Mouse (Mus musculus): Measurements from ENCODE around the gene Arl4a. TPM values are rescaled to one million over a fixed set of nuclear protein-coding genes. Genes with fewer than 3 reads are reported as not detected.

Gene Arl4a
- polyA plus RNA-seq, 1 experiment from 2014 or later = 75.4 TPM

GRCm38 (mm10) chr12:39976426-39976825, 61.4 kb downstream of the Arl4a start:
- peaks cover 16% of the 10 kb centered on the region for H3K4me1 ChIP-seq (ENCODE audit: control insufficient read depth, insufficient read depth, low read length)
- H3K27me3 ChIP-seq (replicated peaks; ENCODE audit: control insufficient read depth, insufficient read depth, low read length) = no peaks in the 10 kb centered on the region
- H3K4me2 ChIP-seq (ENCODE audit: low read depth, low read length) = no peak overlapping the region
- no peak for ATAC-seq
- no peak overlapping the region for H3K4me3 ChIP-seq (ENCODE audit: low read length)
- no peak overlapping the region for H3K27ac ChIP-seq (ENCODE audit: low read length)
- 88% methylated on average over 2 of the region's 2 CpGs for WGBS
- no peaks in the 10 kb centered on the region for H3K9me3 ChIP-seq (ENCODE audit: control insufficient read depth, low read length)
- H3K36me3 ChIP-seq (ENCODE audit: control insufficient read depth, insufficient read depth, low read length) = no peaks in the 10 kb centered on the region
- H3K9ac ChIP-seq (ENCODE audit: low read depth, low read length) = no peak overlapping the region

- no peaks in the 10 kb centered on the region for H3K36me3 ChIP-seq (ENCODE audit: control insufficient read depth, insufficient read depth, low read length)
- H3K4me3 ChIP-seq (ENCODE audit: low read length) = no peak overlapping the region
- no peak overlapping the region for H3K9ac ChIP-seq (ENCODE audit: low read depth, low read length)
- no peak overlapping the region for H3K27ac ChIP-seq (ENCODE audit: low read length)
- ATAC-seq = no peak
- H3K27me3 ChIP-seq (replicated peaks; ENCODE audit: control insufficient read depth, insufficient read depth, low read length) = no peaks in the 10 kb centered on the region
- 50% methylated on average over 9 of the region's 9 CpGs for WGBS
- H3K4me1 ChIP-seq (ENCODE audit: control insufficient read depth, insufficient read depth, low read length) = peaks cover 18% of the 10 kb centered on the region
- H3K9me3 ChIP-seq (ENCODE audit: control insufficient read depth, low read length) = no peaks in the 10 kb centered on the region
- no peak overlapping the region for H3K4me2 ChIP-seq (ENCODE audit: low read depth, low read length)
These were observed 61.9 kb downstream of the Arl4a start for GRCm38 (mm10) chr12:39975829-39976340.

GRCm38 (mm10) chr12:39974977-39975583, 62.7 kb downstream of the Arl4a start:
- WGBS = 28% methylated on average over 4 of the region's 4 CpGs
- H3K27ac ChIP-seq (ENCODE audit: low read length) = peak overlapping the region; percentile 80

GRCm38 (mm10) chr12:39974273-39974672, 63.6 kb downstream of the Arl4a start:
- Histone ChIP-seq H3K9me3 (ENCODE audit: control insufficient read depth, low read length) (no peaks in the 10 kb centered on the region), H3K27ac (ENCODE audit: low read length) (peak overlapping the region; percentile 10), H3K36me3 (ENCODE audit: control insufficient read depth, insufficient read depth, low read length) (no peaks in the 10 kb centered on the region), H3K9ac (ENCODE audit: low read depth, low read length) (no peak overlapping the region), H3K4me2 (ENCODE audit: low read depth, low read length) (no peak overlapping the region), H3K4me3 (ENCODE audit: low read length) (no peak overlapping the region), H3K4me1 (ENCODE audit: control insufficient read depth, insufficient read depth, low read length) (peaks cover 23% of the 10 kb centered on the region), H3K27me3 (replicated peaks; ENCODE audit: control insufficient read depth, insufficient read depth, low read length) (no peaks in the 10 kb centered on the region)
- 83% methylated on average over 1 of the region's 1 CpGs for WGBS
- ATAC-seq = no peak

More at GRCm38 (mm10) chr12:39974977-39975583, 62.7 kb downstream of the Arl4a start:
- no peaks in the 10 kb centered on the region for H3K27me3 ChIP-seq (replicated peaks; ENCODE audit: control insufficient read depth, insufficient read depth, low read length)
- no peaks in the 10 kb centered on the region for H3K36me3 ChIP-seq (ENCODE audit: control insufficient read depth, insufficient read depth, low read length)
- H3K9me3 ChIP-seq (ENCODE audit: control insufficient read depth, low read length) = no peaks in the 10 kb centered on the region
- H3K4me1 ChIP-seq (ENCODE audit: control insufficient read depth, insufficient read depth, low read length) = peaks cover 23% of the 10 kb centered on the region
- no peak overlapping the region for H3K4me3 ChIP-seq (ENCODE audit: low read length)
- peak overlapping the region; percentile 40; the same call in 1 of the 2 replicates for H3K4me2 ChIP-seq (ENCODE audit: low read depth, low read length)
- no peak overlapping the region for H3K9ac ChIP-seq (ENCODE audit: low read depth, low read length)
- ATAC-seq = peak; percentile 90

GRCm38 (mm10) chr12:39969500-39969899, 68.3 kb downstream of the Arl4a start:
- H3K4me1 ChIP-seq (ENCODE audit: control insufficient read depth, insufficient read depth, low read length) = peaks cover 12% of the 10 kb centered on the region
- no peak overlapping the region for H3K27ac ChIP-seq (ENCODE audit: low read length)
- H3K9ac ChIP-seq (ENCODE audit: low read depth, low read length) = no peak overlapping the region
- H3K9me3 ChIP-seq (ENCODE audit: control insufficient read depth, low read length) = no peaks in the 10 kb centered on the region
- H3K27me3 ChIP-seq (replicated peaks; ENCODE audit: control insufficient read depth, insufficient read depth, low read length) = no peaks in the 10 kb centered on the region
- no peak overlapping the region for H3K4me2 ChIP-seq (ENCODE audit: low read depth, low read length)
- ATAC-seq = no peak
- no peaks in the 10 kb centered on the region for H3K36me3 ChIP-seq (ENCODE audit: control insufficient read depth, insufficient read depth, low read length)
- H3K4me3 ChIP-seq (ENCODE audit: low read length) = no peak overlapping the region

GRCm38 (mm10) chr12:39968109-39968508, 69.7 kb downstream of the Arl4a start:
- H3K36me3 ChIP-seq (ENCODE audit: control insufficient read depth, insufficient read depth, low read length) = no peaks in the 10 kb centered on the region
- no peak overlapping the region for H3K4me3 ChIP-seq (ENCODE audit: low read length)
- H3K27ac ChIP-seq (ENCODE audit: low read length) = no peak overlapping the region
- ATAC-seq = no peak
- H3K9ac ChIP-seq (ENCODE audit: low read depth, low read length) = no peak overlapping the region
- H3K4me2 ChIP-seq (ENCODE audit: low read depth, low read length) = no peak overlapping the region
- WGBS = 89% methylated on average over 3 of the region's 3 CpGs
- H3K4me1 ChIP-seq (ENCODE audit: control insufficient read depth, insufficient read depth, low read length) = peaks cover 12% of the 10 kb centered on the region
- no peaks in the 10 kb centered on the region for H3K27me3 ChIP-seq (replicated peaks; ENCODE audit: control insufficient read depth, insufficient read depth, low read length)
- no peaks in the 10 kb centered on the region for H3K9me3 ChIP-seq (ENCODE audit: control insufficient read depth, low read length)

GRCm38 (mm10) chr12:39959166-39959565, 78.7 kb downstream of the Arl4a start:
- 86% methylated on average over 8 of the region's 8 CpGs for WGBS
- no peaks in the 10 kb centered on the region for H3K9me3 ChIP-seq (ENCODE audit: control insufficient read depth, low read length)
- no peak overlapping the region for H3K4me2 ChIP-seq (ENCODE audit: low read depth, low read length)
- no peak overlapping the region for H3K9ac ChIP-seq (ENCODE audit: low read depth, low read length)
- no peak for ATAC-seq
- no peaks in the 10 kb centered on the region for H3K4me1 ChIP-seq (ENCODE audit: control insufficient read depth, insufficient read depth, low read length)
- no peaks in the 10 kb centered on the region for H3K27me3 ChIP-seq (replicated peaks; ENCODE audit: control insufficient read depth, insufficient read depth, low read length)
- H3K36me3 ChIP-seq (ENCODE audit: control insufficient read depth, insufficient read depth, low read length) = no peaks in the 10 kb centered on the region
- H3K27ac ChIP-seq (ENCODE audit: low read length) = no peak overlapping the region
- no peak overlapping the region for H3K4me3 ChIP-seq (ENCODE audit: low read length)

- Histone ChIP-seq H3K36me3 (ENCODE audit: control insufficient read depth, insufficient read depth, low read length) (no peaks in the 10 kb centered on the region), H3K9me3 (ENCODE audit: control insufficient read depth, low read length) (no peaks in the 10 kb centered on the region), H3K4me3 (ENCODE audit: low read length) (no peak overlapping the region), H3K27ac (ENCODE audit: low read length) (no peak overlapping the region), H3K4me1 (ENCODE audit: control insufficient read depth, insufficient read depth, low read length) (no peaks in the 10 kb centered on the region), H3K9ac (ENCODE audit: low read depth, low read length) (no peak overlapping the region), H3K4me2 (ENCODE audit: low read depth, low read length) (no peak overlapping the region), H3K27me3 (replicated peaks; ENCODE audit: control insufficient read depth, insufficient read depth, low read length) (no peaks in the 10 kb centered on the region)
- WGBS = 67% methylated on average over 8 of the region's 8 CpGs
- no peak for ATAC-seq
These were observed 79.7 kb downstream of the Arl4a start for GRCm38 (mm10) chr12:39957931-39958671.

GRCm38 (mm10) chr12:39956396-39956795, 81.4 kb downstream of the Arl4a start:
- no peaks in the 10 kb centered on the region for H3K27me3 ChIP-seq (replicated peaks; ENCODE audit: control insufficient read depth, insufficient read depth, low read length)
- H3K9ac ChIP-seq (ENCODE audit: low read depth, low read length) = no peak overlapping the region
- 66% methylated on average over 15 of the region's 15 CpGs for WGBS
- H3K27ac ChIP-seq (ENCODE audit: low read length) = no peak overlapping the region
- no peaks in the 10 kb centered on the region for H3K4me1 ChIP-seq (ENCODE audit: control insufficient read depth, insufficient read depth, low read length)
- no peak overlapping the region for H3K4me3 ChIP-seq (ENCODE audit: low read length)
- no peak overlapping the region for H3K4me2 ChIP-seq (ENCODE audit: low read depth, low read length)
- no peaks in the 10 kb centered on the region for H3K36me3 ChIP-seq (ENCODE audit: control insufficient read depth, insufficient read depth, low read length)
- ATAC-seq = no peak
- H3K9me3 ChIP-seq (ENCODE audit: control insufficient read depth, low read length) = no peaks in the 10 kb centered on the region

Data from intestine, embryonic 16.5 days (tissue).